Mouse (Mus musculus) ES-Bruce4 (cell line): ENCODE results near the gene Ms4a6d. TPM values are rescaled to one million over a fixed set of nuclear protein-coding genes. Genes with fewer than 3 reads are reported as not detected.

Source experiments
- H3K27ac ChIP-seq: 2 replicates; pipeline ENCODE4 v1.5.1; 2012; ENCODE audit warnings: low read length, inconsistent platforms; ENCODE audit not compliant: insufficient read depth
- H3K27me3 ChIP-seq: 2 replicates; pipeline ENCODE4 v1.6.1; 2012; ENCODE audit warnings: mild to moderate bottlenecking, low read length, inconsistent platforms; ENCODE audit not compliant: control insufficient read depth, poor library complexity, insufficient read depth, severe bottlenecking
- H3K36me3 ChIP-seq: 2 replicates; pipeline ENCODE4 v1.6.1; 2012; ENCODE audit warnings: inconsistent platforms, mild to moderate bottlenecking, low read length, moderate library complexity; ENCODE audit not compliant: control insufficient read depth, poor library complexity, insufficient read depth, severe bottlenecking
- H3K4me1 ChIP-seq: one replicate; pipeline ENCODE4 v1.8.1; 2011; ENCODE audit warnings: low read length; ENCODE audit not compliant: control insufficient read depth, insufficient read depth
- H3K4me3 ChIP-seq: 2 replicates; pipeline ENCODE4 v1.5.1; 2011; ENCODE audit warnings: low read depth, mild to moderate bottlenecking, low read length
- H3K9ac ChIP-seq: 2 replicates; pipeline ENCODE4 v1.6.1; 2012; ENCODE audit warnings: low read depth, mild to moderate bottlenecking, inconsistent platforms; ENCODE audit not compliant: poor library complexity, severe bottlenecking
- H3K9me3 ChIP-seq: replicated peaks from 2 replicates; pipeline ENCODE4 v1.6.1; 2012; ENCODE audit warnings: mild to moderate bottlenecking, low read length, inconsistent platforms; ENCODE audit not compliant: control insufficient read depth, poor library complexity, insufficient read depth, severe bottlenecking
- CTCF ChIP-seq: IDR thresholded peaks from one replicate; pipeline ENCODE4 v1.8.1; 2011; ENCODE audit warnings: low read depth, low read length
- EP300 ChIP-seq: IDR thresholded peaks from 2 replicates; pipeline ENCODE4 v1.6.1; 2011; ENCODE audit warnings: low read depth, low read length; ENCODE audit not compliant: insufficient read depth
- POLR2A ChIP-seq: IDR thresholded peaks from one replicate; pipeline ENCODE4 v1.8.1; 2011; ENCODE audit warnings: low read length; ENCODE audit not compliant: insufficient read depth
- polyA plus RNA-seq: library from polyadenylated mRNA; stranded (reverse); fragments of >200 nt; gene quantifications from 2 replicates; pipeline ENCODE4 v1.2.4, GENCODE M21; 2011; ENCODE audit warnings: low read depth; ENCODE audit not compliant: missing spikeins, insufficient read depth, insufficient read length

The Ms4a6d gene
- polyA plus RNA-seq, 1 experiment = not detected

DNA sequence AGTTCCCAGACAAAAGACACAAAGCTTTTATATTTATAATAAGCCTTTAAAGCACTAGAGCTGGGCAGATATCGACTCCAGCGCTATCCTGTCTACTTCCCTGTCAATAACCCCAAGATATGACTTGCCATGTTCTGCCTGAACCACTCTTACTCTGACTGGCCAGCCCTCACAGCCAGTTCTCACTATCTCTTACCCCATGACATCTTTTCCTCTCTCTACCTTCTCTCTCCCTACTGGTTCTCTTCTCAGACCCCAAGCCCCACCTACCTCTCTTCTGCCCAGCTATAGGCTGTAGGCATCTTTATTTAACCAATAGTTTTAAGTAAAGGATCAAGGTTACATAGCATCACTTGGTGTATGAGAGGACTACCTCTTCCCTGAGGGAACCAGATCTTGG, 29.7 kb upstream of the Ms4a6d start:
- no peaks in the 10 kb centered on the region for H3K4me1 ChIP-seq
- no peaks in the 10 kb centered on the region for H3K9me3 ChIP-seq
- H3K9ac ChIP-seq = no peak overlapping the region
- H3K36me3 ChIP-seq = no peaks in the 10 kb centered on the region
- H3K4me3 ChIP-seq = no peak overlapping the region
- H3K27me3 ChIP-seq = no peaks in the 10 kb centered on the region
- no peak overlapping the region for H3K27ac ChIP-seq
- TF ChIP-seq EP300 (no peak), CTCF (no peak), POLR2A (no peak)

DNA sequence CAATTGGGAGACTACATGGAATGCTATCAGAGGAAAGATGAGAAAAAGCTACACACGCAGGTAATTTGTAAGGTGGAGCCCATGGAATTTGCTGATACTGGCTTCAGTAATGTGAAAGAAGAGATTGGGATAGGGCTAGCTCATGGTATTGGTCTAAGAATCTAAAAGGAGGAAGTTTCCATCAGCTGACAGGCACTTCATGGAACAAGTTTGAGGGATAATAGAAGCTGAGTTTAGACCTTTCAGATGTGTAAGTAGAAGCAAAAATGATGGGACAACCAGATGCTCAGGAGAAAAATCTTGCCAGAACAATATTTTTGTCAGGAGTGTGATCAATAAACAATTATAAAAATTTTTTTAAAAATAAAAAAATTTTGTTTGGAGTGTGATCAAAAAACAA, 29.1 kb upstream of the Ms4a6d start:
- no peaks in the 10 kb centered on the region for H3K27me3 ChIP-seq
- no peak for TF ChIP-seq CTCF
- H3K27ac ChIP-seq = no peak overlapping the region
- H3K9ac ChIP-seq = no peak overlapping the region
- H3K36me3 ChIP-seq = no peaks in the 10 kb centered on the region
- no peaks in the 10 kb centered on the region for H3K9me3 ChIP-seq
- no peaks in the 10 kb centered on the region for H3K4me1 ChIP-seq
- H3K4me3 ChIP-seq = no peak overlapping the region

DNA sequence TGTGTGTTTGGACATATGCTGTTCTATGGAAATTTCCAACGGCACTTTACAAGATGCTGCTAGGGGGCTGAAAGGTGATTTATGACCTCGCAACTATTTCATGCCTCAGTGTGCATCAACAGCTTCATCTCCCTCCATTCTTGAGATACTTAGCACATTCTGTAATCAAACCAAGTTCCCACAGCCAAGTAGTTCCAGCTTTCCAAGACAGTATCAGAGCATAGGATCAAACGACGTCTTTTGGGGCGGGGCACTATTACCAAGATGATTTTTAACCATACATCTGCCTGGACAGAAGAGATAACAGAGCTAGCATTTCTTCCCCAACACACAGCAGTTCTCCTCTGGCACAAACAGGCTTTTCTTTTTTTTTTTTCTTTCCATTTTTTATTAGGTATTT, 20.6 kb upstream of the Ms4a6d start:
- Histone ChIP-seq H3K4me1 (no peaks in the 10 kb centered on the region), H3K36me3 (no peaks in the 10 kb centered on the region), H3K27me3 (no peaks in the 10 kb centered on the region), H3K27ac (no peak overlapping the region), H3K4me3 (no peak overlapping the region), H3K9me3 (no peaks in the 10 kb centered on the region), H3K9ac (no peak overlapping the region)
- no peak for TF ChIP-seq EP300
- no peak for TF ChIP-seq CTCF
- TF ChIP-seq POLR2A = no peak

DNA sequence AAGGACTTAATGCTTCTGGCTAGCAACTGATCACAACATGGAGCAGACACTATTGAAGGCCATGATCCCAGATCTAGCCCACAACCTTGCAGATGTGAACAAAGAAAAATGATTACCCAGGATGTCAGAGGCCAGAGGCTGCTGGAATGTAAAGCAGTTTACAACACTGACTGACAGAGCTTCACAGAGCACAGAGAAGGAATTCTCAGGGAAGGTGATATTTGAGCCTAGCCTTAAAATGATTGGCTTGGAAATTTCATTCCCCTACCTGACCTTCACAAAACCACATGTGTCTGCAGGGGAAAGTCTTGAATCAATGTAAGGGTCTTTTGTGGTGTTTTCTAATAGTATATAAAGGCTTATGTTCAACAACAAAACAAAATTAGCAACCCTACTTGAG, 20.2 kb upstream of the Ms4a6d start:
- Histone ChIP-seq H3K27ac (no peak overlapping the region), H3K27me3 (no peaks in the 10 kb centered on the region), H3K9me3 (no peaks in the 10 kb centered on the region), H3K9ac (no peak overlapping the region), H3K4me3 (no peak overlapping the region), H3K4me1 (no peaks in the 10 kb centered on the region), H3K36me3 (no peaks in the 10 kb centered on the region)
- no peak for TF ChIP-seq EP300
- no peak for TF ChIP-seq CTCF
- TF ChIP-seq POLR2A = no peak

DNA sequence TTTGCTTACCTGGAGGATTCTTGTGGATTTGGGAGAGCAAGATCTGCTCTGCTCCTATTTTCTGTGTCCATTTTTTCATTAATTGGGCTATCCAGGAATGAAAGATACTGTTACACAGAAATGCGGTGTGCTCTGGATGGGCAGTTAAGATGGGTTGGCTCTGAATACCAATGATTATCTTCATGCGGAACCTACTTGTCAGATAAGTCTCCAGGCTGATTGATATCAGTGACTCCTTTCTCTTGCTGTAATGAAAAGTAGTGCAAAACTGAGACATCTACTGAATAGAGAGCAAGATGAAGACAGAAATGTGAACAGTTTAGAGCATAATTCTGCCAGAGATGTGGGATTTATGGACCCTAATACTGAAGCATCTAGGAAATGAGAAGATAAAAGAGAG, 18.9 kb upstream of the Ms4a6d start, which contains the start of gene Ms4a2:
TSS of gene Ms4a2 (minus strand) at position 169 of the 400 bp plus-strand sequence.
- no peak within 1 kb of the TSS for H3K27ac ChIP-seq
- H3K9me3 ChIP-seq = no peaks in the 10 kb centered on the region
- no peaks in the 10 kb centered on the region for H3K4me1 ChIP-seq
- H3K9ac ChIP-seq = no peak within 1 kb of the TSS
- no peak within 1 kb of the TSS for H3K4me3 ChIP-seq
- no peak for TF ChIP-seq EP300
- TF ChIP-seq CTCF = no peak
- TF ChIP-seq POLR2A = no peak
- H3K27me3 ChIP-seq = no peaks in the 10 kb centered on the region
- H3K36me3 ChIP-seq = no peaks in the 10 kb centered on the region

DNA sequence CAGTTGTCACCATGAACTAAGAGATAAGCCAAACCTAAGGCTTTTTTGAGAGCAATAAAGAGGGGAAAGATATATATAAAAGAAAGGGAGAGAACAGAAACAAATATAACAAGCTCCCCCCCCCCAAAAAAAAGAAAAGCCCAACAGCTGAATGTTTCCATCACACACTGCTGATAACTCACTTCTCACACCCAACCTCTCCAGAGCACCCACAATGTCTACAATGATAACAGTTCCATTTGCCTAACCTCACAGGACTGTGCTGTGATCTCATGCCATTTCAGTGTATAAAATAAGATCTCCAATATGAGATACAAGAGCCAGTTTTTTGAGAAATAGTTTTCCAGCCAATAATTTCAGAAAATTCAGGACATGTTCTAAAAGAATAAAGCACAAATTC, 13.3 kb upstream of the Ms4a6d start:
- H3K9me3 ChIP-seq = no peaks in the 10 kb centered on the region
- TF ChIP-seq CTCF (no peak), POLR2A (no peak), EP300 (no peak)
- H3K9ac ChIP-seq = no peak overlapping the region
- H3K4me1 ChIP-seq = no peaks in the 10 kb centered on the region
- H3K36me3 ChIP-seq = no peaks in the 10 kb centered on the region
- H3K27ac ChIP-seq = no peak overlapping the region
- H3K4me3 ChIP-seq = no peak overlapping the region
- H3K27me3 ChIP-seq = peaks cover 1% of the 10 kb centered on the region; the same call in 1 of the 2 replicates

DNA sequence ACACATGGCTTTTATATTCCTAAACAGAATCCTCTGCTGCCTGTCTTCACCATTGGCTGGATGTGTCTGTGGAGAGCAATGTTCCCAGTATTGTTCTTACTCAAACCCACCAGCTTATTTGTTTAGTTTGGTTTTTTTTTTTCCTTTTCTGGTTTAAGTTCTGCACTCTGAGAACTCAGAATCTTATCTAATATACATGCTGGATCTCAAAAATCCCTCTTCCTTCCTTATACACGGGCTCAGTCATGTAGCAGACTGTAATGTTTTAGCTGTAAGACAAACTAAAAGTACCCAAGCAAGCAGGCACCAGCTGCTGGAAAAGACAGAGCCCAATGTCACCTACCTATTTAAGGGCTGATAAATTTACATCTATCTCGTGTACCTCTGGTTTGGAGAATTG, 10.2 kb upstream of the Ms4a6d start:
- Histone ChIP-seq H3K9ac (no peak overlapping the region), H3K27me3 (peaks cover 1% of the 10 kb centered on the region; the same call in 1 of the 2 replicates), H3K4me3 (no peak overlapping the region), H3K27ac (no peak overlapping the region), H3K36me3 (no peaks in the 10 kb centered on the region), H3K9me3 (no peaks in the 10 kb centered on the region), H3K4me1 (peaks cover 4% of the 10 kb centered on the region)
- TF ChIP-seq POLR2A = no peak
- TF ChIP-seq EP300 = no peak
- no peak for TF ChIP-seq CTCF
